Mouse (Mus musculus) liver, embryonic 14.5 days (tissue): ENCODE results near the gene Brsk1. TPM values are rescaled to one million over a fixed set of nuclear protein-coding genes. Genes with fewer than 3 reads are reported as not detected.

Experiments
- ATAC-seq: fragments of 200-750 bp; cut with Nextera tagmentation; 2 replicates; pipeline ENCODE4 v1.8.0; 2017; ENCODE audit warnings: moderate number of reproducible peaks, mild to moderate bottlenecking, moderate library complexity; ENCODE audit not compliant: insufficient read depth
- DNase-seq, 3 experiments: peaks; one replicate each; pipeline ENCODE4 v3.0.0-alpha.2; 2012 to 2013; ENCODE audit warnings: low read depth in 3 of 3, low spot score in 3 of 3
- H3K27ac ChIP-seq: fragments of 300-500 bp; sonication (generic); 2 replicates; pipeline ENCODE4 v1.5.1; 2014; ENCODE audit warnings: moderate library complexity, mild to moderate bottlenecking, control low read depth, inconsistent platforms
- H3K27me3 ChIP-seq: fragments of 300-500 bp; sonication (generic); 2 replicates; pipeline ENCODE4 v1.6.1; 2014; ENCODE audit warnings: mild to moderate bottlenecking, low read length, moderate library complexity; ENCODE audit not compliant: control insufficient read depth, insufficient read depth
- H3K36me3 ChIP-seq: fragments of 300-500 bp; sonication (generic); replicated peaks from 2 replicates; pipeline ENCODE4 v1.6.1; 2014; ENCODE audit warnings: low read depth; ENCODE audit not compliant: control insufficient read depth, insufficient read depth
- H3K4me1 ChIP-seq, 2 experiments: fragments of 200-500 bp in 1 of 2; fragments of 300-500 bp in 1 of 2; sonication (generic) in 1 of 2; replicated peaks; 2 replicates each; pipeline ENCODE4 v1.6.1; 2012 to 2014; ENCODE audit warnings: antibody characterized with exemption in 1 of 2, inconsistent platforms in 1 of 2, low read length in 1 of 2; ENCODE audit not compliant: control insufficient read depth in 2 of 2, insufficient read depth in 2 of 2
- H3K4me2 ChIP-seq: fragments of 300-500 bp; sonication (generic); 2 replicates; pipeline ENCODE4 v1.6.1; 2014; ENCODE audit warnings: low read depth, mild to moderate bottlenecking, control low read depth, moderate library complexity
- H3K4me3 ChIP-seq, 2 experiments: fragments of 200-500 bp in 1 of 2; fragments of 300-500 bp in 1 of 2; sonication (generic) in 1 of 2; 2 replicates each; pipeline ENCODE4 v1.5.1; 2012 to 2014; ENCODE audit warnings: low read depth in 2 of 2, low read length in 2 of 2, mild to moderate bottlenecking in 2 of 2, control low read depth in 1 of 2, inconsistent platforms in 1 of 2, moderate library complexity in 1 of 2; ENCODE audit not compliant: insufficient read depth in 1 of 2
- H3K9ac ChIP-seq: fragments of 300-500 bp; sonication (generic); replicated peaks from 2 replicates; pipeline ENCODE4 v1.6.1; 2014; ENCODE audit warnings: mild to moderate bottlenecking, control low read depth, moderate library complexity
- H3K9me3 ChIP-seq: fragments of 300-500 bp; sonication (generic); 2 replicates; pipeline ENCODE4 v1.6.1; 2016; ENCODE audit warnings: low read length, mixed read lengths; ENCODE audit not compliant: control insufficient read depth
- CTCF ChIP-seq: IDR thresholded peaks from 2 replicates; pipeline ENCODE4 v1.5.1; 2016; ENCODE audit warnings: antibody characterized with exemption, low read depth, control low read depth
- EP300 ChIP-seq: IDR thresholded peaks from 2 replicates; pipeline ENCODE4 v1.6.1; 2016; ENCODE audit warnings: antibody characterized with exemption, low read depth
- WGBS: fragments of 180-500 bp; shearing (Covaris S2); extraction: QIAGEN DNeasy Blood & Tissue Kit; methylation state at CpG from one replicate; pipeline ENCODE4 v1.1.7; 2014; ENCODE audit not compliant: insufficient replicate concordance; 5-methylcytosine and 5-hydroxymethylcytosine counted together
- polyA plus RNA-seq, 2 experiments: library from polyadenylated mRNA; depleted of rRNA in 1 of 2; stranded (reverse) in 1 of 2; unstranded in 1 of 2; fragments of >200 nt; fragmentation: Nextera tagmentation in 1 of 2; extraction: Ambion mirVana in 1 of 2; gene quantifications; 2 replicates each; pipeline versions ENCODE4 v1.2.1 to v1.2.3; 2012 to 2014

The Brsk1 gene
- polyA plus RNA-seq, 2 experiments: 0.39 TPM; not detected in 1

DNA sequence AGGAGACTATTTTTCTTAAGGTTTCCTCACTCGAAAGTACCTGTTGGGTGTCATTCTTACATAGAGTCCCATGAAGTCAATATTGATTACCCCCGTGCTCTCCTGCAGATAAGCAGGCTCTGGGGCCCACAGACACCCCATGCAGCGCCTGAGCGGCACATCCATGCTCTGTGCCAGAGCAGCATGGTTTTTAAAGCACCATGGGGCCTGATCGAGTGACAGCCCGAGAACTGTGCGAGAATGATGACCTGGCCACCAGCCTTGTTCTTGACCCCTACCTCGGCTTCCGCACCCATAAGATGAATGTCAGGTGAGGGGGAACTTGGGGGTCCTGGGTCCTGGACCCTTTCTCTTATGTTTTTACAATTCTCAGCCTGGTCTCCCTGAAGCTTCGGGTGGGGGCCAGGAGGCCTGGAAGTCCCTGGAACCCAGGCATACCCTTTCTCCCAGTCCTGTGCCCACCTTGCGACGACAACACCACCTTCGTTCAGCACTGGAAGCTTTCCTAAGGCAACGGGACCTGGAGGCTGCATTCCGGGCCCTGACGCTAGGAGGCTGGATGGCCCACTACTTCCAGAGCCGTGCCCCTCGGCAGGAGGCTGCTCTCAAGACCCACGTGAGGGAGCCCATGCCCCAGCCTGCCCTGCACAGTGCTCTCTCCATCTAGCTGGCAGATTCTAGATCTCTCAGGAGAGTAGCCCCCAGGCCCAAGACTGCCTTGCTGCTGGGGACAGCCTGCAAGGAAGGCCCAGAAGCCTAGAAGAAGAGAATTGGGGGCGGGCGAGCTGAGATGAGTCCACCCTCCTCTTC, 51.5 kb downstream of the Brsk1 start:
- DNase-seq (peak in 1 of 3 experiments; percentile 63), ATAC-seq (peak; percentile 45)
- peaks cover 15% of the 10 kb centered on the region for H3K36me3 ChIP-seq
- H3K9ac ChIP-seq: peak overlapping the region; percentile 76
- H3K9me3 ChIP-seq: no peaks in the 10 kb centered on the region
- peak overlapping the region; percentile 74 for H3K27ac ChIP-seq
- WGBS: 52% methylated on average over 21 of the region's 21 CpGs
- peak overlapping the region; percentile 95 for H3K4me2 ChIP-seq
- H3K4me3 ChIP-seq: peak overlapping the region; percentile 69 to 99
- TF ChIP-seq EP300: no peak
- TF ChIP-seq CTCF: peak; percentile 20; the same call in 1 of the 2 replicates
- peaks cover 50 to 56% of the 10 kb centered on the region in 2 experiments for H3K4me1 ChIP-seq
- H3K27me3 ChIP-seq: no peaks in the 10 kb centered on the region

GRCm38 (mm10) chr7:4742482-4742819, 52.0 kb downstream of the Brsk1 start:
- Histone ChIP-seq H3K4me1 (peaks cover 54 to 62% of the 10 kb centered on the region in 2 experiments), H3K4me2 (peak overlapping the region; percentile 95), H3K9ac (peak overlapping the region; percentile 76), H3K27ac (peak overlapping the region; percentile 74), H3K9me3 (no peaks in the 10 kb centered on the region), H3K36me3 (peaks cover 15% of the 10 kb centered on the region), H3K27me3 (no peaks in the 10 kb centered on the region), H3K4me3 (peak overlapping the region; percentile 69 to 99)
- TF ChIP-seq CTCF (no peak), EP300 (no peak)
- ATAC-seq: no peak
- no peak for DNase-seq
- WGBS: 55% methylated on average over 6 of the region's 6 CpGs

GRCm38 (mm10) chr7:4743354-4743753, 53.0 kb downstream of the Brsk1 start:
- TF ChIP-seq EP300 (peak; percentile 89), CTCF (no peak)
- H3K27me3 ChIP-seq: no peaks in the 10 kb centered on the region
- peak overlapping the region; percentile 95 for H3K4me2 ChIP-seq
- DNase-seq (peak in 1 of 3 experiments; percentile 84), ATAC-seq (peak; percentile 2; the same call in 1 of the 2 replicates)
- peaks cover 63 to 71% of the 10 kb centered on the region in 2 experiments for H3K4me1 ChIP-seq
- H3K9me3 ChIP-seq: no peaks in the 10 kb centered on the region
- peak overlapping the region; percentile 76 for H3K9ac ChIP-seq
- H3K27ac ChIP-seq: peak overlapping the region; percentile 74
- peaks cover 15% of the 10 kb centered on the region for H3K36me3 ChIP-seq
- H3K4me3 ChIP-seq: peak overlapping the region; percentile 69 to 99
- WGBS: 17% methylated on average over 2 of the region's 2 CpGs

DNA sequence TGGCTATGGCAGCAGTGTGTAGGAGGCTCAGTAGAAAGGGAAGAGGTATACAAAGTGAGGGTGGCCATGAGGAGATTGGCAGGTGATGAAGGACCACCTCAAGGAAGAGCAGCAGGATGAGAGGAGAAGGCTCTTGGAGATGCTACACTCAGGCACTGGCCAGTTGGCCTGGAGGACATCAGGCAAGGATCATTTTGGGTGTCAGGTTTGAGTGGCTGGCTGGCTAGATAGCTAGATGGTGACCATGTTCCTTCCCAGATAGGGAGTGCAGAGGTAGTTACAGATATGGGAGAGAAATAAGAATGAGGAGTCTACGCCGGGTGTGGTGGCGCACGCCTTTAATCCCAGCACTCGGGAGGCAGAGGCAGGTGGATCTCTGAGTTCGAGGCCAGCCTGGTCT, 54.5 kb downstream of the Brsk1 start:
- Histone ChIP-seq H3K9me3 (no peaks in the 10 kb centered on the region), H3K27me3 (no peaks in the 10 kb centered on the region), H3K9ac (peak overlapping the region; percentile 76), H3K4me1 (peaks cover 72 to 77% of the 10 kb centered on the region in 2 experiments), H3K36me3 (peaks cover 15% of the 10 kb centered on the region), H3K4me3 (no peak overlapping the region), H3K27ac (peak overlapping the region; percentile 74), H3K4me2 (peak overlapping the region; percentile 95)
- TF ChIP-seq CTCF (no peak), EP300 (peak; percentile 46; the same call in 1 of the 2 replicates)
- no peak for ATAC-seq
- no peak for DNase-seq
- 48% methylated on average over 5 of the region's 6 CpGs for WGBS

- TF ChIP-seq EP300 (no peak), CTCF (no peak)
- no peak for ATAC-seq
- peak overlapping the region; percentile 95 for H3K4me2 ChIP-seq
Measured at GRCm38 (mm10) chr7:4746326-4746980, 56.0 kb downstream of the Brsk1 start.

More at GRCm38 (mm10) chr7:4746326-4746980, 56.0 kb downstream of the Brsk1 start:
- Histone ChIP-seq H3K4me1 (peaks cover 72 to 81% of the 10 kb centered on the region in 2 experiments), H3K9ac (peak overlapping the region; percentile 61), H3K9me3 (no peaks in the 10 kb centered on the region), H3K36me3 (peaks cover 15% of the 10 kb centered on the region), H3K27ac (peak overlapping the region; percentile 97), H3K4me3 (no peak overlapping the region), H3K27me3 (no peaks in the 10 kb centered on the region)
- no peak for DNase-seq
- WGBS: 80% methylated on average over 22 of the region's 22 CpGs
